Mouse (Mus musculus): ENCODE results near the gene Scrn1.

Scrn1 gene

DNA sequence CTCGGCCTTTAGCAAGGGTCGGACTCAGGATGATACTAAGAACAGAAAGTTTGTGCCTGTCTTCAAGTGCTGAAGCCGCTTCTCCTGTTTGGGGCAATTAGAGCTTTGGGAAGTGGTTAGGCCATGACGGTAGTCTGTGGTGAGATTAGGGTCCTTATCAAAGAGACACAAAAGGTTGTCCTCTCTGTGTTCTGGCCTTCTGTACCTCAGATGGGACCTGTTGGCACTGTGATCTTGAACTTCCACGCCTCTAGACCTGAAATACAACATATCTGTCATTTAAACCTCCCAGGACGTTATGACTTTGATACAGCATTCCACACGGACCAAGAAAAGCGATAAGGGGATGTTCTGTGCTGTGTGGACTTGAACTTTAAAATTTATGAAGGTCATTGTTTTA lies 37.6 kb downstream of the Scrn1 start:
- no peak for DNase-seq

DNA sequence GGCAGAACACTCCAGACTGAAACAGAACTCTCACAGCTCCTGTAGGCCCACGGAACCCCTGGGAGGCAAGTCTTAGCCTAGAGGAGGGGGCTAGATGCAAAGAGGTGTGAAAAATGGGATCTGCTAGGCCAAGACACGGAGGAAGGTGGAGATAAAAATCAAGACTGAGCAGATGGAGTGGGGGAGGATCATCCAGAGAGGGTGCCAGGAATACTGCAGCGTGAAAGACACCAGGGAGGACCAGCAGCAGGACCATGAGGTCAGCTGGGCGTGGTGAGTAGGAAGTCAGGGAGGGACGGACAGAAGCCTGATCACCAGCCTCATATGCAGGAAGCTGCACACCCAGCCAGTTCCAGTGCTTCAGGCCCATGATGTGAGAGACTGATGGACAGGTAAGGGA lies 47.5 kb downstream of the Scrn1 start:
- DNase-seq = no peak

GRCm38 (mm10) chr6:54516512-54517134 lies 49.7 kb downstream of the Scrn1 start:
- no peak for DNase-seq

- no peak for DNase-seq
Measured at GRCm38 (mm10) chr6:54512256-54512655, 54.0 kb downstream of the Scrn1 start.

DNA sequence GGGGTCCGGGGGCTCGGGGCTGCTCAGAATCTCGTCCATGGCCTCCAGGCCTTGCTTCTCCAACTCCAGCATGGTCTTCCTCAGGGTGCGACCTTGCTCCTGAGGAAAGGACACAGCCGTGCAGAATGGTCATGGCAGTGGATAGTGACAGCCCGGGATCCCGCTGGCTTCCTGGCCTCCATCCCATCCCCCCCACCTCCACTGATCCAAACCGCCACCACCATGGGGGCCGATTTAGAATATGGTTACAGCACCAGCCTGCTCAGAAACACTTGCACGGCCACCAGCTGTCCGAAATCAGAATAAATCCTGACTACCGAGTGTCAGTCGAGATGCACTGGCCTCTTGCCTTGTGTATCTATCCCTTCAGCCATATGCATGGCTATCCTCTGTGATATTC lies 57.0 kb downstream of the Scrn1 start:
- DNase-seq = no peak

- peak in 1 of 2 experiments; percentile 15 for DNase-seq
Measured at GRCm38 (mm10) chr6:54508256-54508793, 58.0 kb downstream of the Scrn1 start.

GRCm38 (mm10) chr6:54507808-54508207 lies 58.5 kb downstream of the Scrn1 start:
- no peak for DNase-seq

- DNase-seq = peak; percentile 65 to 75
Measured at GRCm38 (mm10) chr6:54507002-54507401, 59.3 kb downstream of the Scrn1 start.

- DNase-seq = no peak
Measured at GRCm38 (mm10) chr6:54506318-54506717, 60.0 kb downstream of the Scrn1 start.

DNA sequence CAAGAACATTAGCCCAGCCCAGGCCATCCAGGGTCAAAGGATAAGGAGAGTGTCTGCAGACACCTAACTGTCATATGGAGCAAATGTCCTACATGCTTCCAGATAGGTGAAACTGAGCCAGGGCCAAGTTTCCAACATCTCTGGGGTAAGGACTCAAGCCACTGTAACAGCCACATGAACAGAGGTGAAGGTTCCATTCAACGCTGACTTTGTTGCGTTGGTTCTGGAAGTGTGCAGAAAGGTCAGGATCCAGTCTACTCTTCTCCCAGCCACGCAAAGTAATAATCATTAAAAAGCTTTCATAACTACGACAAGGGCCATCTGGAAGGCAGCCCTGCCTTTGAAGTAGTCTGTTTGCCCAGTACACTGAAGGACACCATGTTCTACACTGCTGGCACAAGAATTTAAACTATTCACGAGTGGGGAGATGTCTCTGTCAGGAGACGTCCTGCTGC lies 63.6 kb downstream of the Scrn1 start:
- DNase-seq = no peak

GRCm38 (mm10) chr6:54496214-54496613 lies 70.1 kb downstream of the Scrn1 start:
- DNase-seq = no peak

DNA sequence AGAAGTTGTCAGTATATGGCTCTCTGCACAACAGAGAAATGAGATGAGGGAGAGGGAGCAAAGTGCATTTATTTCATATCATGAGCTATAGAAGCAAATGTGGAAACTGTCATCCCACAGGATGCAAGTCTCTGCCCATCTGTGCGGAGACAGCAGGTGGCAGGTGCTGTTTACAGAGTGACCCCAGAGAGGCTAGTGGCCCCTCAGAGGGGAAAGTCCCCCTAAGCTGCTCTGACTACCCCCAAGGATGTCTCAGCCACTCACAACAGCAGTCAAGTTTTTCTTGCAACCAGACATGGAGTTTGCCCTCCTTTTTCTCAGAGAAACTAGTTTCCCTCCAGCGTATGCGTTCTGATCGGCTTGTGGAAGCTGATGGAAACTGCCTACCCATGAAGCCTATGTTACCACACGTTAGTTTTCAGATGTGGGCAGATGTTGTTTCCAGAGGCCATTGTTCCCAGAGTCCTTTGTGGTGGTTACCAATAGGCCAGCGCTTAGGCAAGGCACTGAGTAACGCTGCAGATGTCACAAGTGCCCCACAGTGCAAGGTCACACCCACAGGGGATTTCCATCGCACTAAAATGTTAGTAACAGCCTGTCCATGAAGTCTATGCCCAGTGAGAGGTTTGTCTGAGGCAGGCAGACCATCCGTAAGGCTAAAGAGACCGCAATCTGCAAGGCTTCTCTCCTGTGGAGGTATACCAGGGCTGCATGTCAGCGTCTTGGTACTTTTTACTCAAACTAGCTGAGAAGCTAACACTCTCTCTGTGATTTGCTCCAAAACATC lies 71.5 kb downstream of the Scrn1 start:
- DNase-seq = no peak

DNA sequence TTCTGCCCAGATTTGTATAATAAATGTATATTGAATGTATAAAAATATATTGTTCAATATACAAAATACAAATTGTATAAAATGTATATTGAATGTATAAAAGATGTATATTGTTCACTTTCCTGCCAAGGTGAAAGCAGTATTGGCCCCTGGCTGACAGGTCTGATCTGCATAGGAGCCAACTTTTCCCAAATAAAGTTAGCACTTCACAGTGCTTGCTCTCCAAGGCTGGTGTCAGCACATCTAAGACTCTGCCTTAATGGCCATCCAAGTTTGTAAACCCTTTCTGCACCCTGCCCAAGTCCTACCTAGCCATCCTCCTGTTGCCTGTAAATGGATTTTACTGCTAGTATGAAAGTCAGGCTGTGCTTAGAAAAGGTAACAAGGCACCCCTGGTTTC lies 72.2 kb downstream of the Scrn1 start:
- no peak for DNase-seq

DNA sequence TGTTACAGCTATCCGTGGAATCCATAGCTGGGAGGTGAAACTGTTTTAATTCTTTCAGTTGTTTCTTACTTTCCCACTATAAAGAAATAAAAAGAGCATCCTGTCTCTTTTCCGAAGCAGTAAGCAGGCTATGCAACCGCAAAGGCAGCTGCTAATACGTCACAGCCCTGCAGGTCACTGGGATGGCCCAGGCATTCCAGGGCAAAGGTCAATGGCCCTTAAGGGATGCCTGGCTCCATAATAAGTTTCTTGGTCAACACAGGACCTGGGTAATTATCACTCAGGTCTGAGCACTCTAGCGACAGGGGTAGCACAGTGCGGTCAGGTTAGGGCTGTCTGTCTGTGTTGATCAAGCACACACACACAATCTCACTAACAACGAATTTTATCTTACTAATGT lies 75.2 kb downstream of the Scrn1 start:
- no peak for DNase-seq

DNA sequence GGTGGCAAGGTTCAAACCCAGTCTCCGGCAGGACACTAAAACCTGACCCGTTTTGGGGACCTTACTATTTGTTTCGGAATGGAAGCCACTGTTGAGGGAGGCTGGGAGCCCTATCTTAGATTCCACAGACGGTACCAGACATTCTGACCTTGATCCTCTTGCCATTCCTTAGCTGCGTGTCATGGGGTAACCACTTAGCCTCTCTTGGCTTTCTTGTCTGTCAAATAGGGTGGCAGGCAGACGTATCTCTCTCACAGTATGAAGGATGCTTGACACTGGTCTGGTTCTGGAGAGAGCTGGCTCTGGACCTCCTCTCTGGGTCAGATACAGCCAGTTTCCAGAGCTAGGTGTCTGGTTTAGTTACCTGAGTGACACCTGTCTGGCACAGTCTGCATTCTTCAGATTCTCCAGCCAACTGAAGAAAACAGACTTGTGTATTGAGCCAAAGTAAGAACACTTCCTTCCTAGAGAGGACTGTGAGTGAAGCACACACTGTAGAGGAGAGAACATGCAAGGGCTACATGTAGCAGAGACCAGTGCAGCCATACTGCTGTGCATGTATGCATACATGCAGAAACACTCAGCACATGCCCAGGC lies 80.2 kb downstream of the Scrn1 start:
- no peak for DNase-seq

- DNase-seq = peak; percentile 45 to 58
Measured at GRCm38 (mm10) chr6:54485435-54485901, 80.8 kb downstream of the Scrn1 start.

GRCm38 (mm10) chr6:54485000-54485399 lies 81.3 kb downstream of the Scrn1 start:
- DNase-seq = peak; percentile 25 to 36

DNA sequence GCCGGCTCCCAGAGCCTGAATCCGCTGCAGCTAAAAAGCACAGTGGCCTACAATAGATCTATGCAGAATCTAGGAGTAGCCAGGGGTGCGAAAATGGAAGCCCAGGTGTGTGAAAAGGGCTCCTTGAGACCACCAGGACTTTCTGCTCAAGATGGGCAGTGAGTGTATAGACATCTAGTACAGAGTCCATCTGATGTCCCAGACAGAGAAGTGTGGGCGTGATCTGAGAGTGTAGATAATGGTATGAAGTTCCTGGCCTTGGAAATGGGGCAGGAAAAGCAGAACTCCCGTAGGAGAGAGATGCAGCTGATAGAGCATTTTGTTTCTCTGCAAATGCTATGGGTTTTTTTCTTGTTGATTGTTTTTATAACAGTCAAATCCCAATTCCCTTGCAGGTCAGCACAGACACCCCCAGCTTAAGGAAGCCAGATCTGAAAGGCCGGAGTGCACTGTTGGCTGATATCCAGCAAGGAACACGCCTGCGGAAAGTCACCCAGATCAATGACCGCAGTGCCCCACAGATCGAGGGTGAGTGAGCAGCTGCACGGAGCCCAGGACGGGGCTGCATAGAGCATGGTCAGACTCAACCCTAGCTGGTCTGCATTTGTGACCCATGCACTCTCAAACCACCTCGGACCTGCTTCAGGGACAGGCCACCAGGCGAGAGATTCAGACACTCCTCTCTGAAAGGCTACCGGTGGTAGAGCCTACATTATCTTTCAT lies 84.7 kb downstream of the Scrn1 start:
- DNase-seq = no peak

GRCm38 (mm10) chr6:54478646-54479324 lies 87.5 kb downstream of the Scrn1 start:
- peak; percentile 35 to 53 for DNase-seq

GRCm38 (mm10) chr6:54475926-54476667 lies 90.2 kb downstream of the Scrn1 start:
- no peak for DNase-seq

Data from kidney, postnatal 4 days (tissue).